Mouse (Mus musculus): ENCODE data around the gene Rad51b. TPM values are rescaled to one million over a fixed set of nuclear protein-coding genes. Genes with fewer than 3 reads are reported as not detected.

The Rad51b gene
- polyA plus RNA-seq, 1 experiment from 2014 or later: 4.9 TPM

DNA sequence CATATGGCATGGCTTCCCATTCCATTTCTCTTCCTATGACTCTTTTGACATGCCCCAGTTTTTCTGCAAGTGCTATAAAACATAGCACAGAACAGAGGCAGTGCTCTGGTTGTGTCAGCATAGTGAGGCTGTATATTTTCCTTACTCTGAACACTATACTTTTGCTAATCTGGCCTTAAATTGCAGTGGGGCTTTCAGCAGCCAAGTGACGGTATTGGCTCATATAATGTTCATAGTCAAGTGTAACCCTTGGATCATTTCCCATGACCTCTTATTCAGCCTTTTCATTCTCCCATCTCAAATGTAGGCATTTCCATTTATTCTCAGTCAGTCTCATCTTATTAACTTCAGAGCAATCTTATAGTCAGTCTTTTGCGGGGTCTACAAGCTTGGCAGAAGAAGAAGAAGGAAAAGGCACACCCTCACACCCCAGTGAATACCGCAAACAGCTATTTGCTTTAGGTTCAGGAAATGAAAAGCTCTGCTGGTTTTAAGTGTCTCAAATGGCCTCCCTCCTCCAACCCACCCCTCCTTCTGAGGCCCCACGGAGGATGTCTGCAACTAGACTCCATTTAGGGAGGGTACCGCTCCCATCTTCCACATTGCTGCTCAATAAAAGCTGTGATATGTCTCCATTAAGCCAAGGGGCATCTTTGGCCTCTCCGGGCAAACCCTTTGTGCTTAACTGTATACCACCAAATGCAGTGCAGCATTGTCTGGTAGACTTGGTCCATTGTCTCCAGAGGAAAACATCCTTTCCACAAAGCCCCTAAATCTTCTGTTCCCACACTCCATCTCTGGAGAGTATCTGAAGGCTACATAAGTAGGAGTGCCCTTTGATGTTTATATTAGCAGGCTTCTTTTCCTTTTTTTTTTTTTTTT, 277.3 kb downstream of the Rad51b start:
- WGBS: 68% methylated on average over 6 of the region's 6 CpGs
- ATAC-seq (replicated peaks; ENCODE audit: insufficient number of reproducible peaks, low FRiP score, low TSS enrichment, low read depth) (no peak), DNase-seq (ENCODE audit: low spot score) (no peak)
- Histone ChIP-seq H3K4me3 (ENCODE audit: low read depth, low read length) (no peak overlapping the region), H3K4me1 (ENCODE audit: control insufficient read depth, insufficient read depth, low read length) (no peaks in the 10 kb centered on the region; the same call in 1 of the 2 replicates), H3K4me2 (ENCODE audit: low read depth, low read length) (no peak overlapping the region), H3K27me3 (ENCODE audit: control insufficient read depth, insufficient read depth, low read length) (no peaks in the 10 kb centered on the region), H3K36me3 (replicated peaks; ENCODE audit: control insufficient read depth, insufficient read depth, low read depth, low read length) (no peaks in the 10 kb centered on the region), H3K9ac (replicated peaks; ENCODE audit: low read length) (no peak overlapping the region), H3K27ac (replicated peaks; ENCODE audit: low read depth, low read length) (no peak overlapping the region), H3K9me3 (replicated peaks; ENCODE audit: control insufficient read depth, low read length) (no peaks in the 10 kb centered on the region)

DNA sequence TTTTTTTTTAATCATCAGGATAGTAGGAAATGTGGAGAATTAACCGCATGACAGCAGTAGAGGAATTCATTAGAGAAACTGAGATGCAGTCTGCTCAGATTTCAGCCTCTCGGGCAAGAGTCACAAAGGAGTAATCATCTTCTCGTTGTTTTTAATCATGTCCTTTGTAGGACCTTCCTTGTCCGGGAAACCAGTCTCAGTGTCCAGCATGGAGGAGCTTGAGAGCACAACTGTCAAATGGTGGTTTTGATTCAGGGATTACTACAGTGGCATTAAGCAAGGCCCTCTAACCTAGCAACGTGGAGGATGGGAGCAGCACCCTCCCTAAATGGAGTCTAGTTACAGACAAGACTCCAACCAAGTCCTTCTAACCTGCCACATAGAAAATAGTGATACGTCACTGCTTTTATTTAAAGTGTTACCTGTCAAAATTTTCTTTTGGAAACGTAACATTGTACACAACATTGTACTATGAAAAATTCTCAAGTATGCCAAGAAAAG, 278.0 kb downstream of the Rad51b start:
- Histone ChIP-seq H3K4me2 (ENCODE audit: low read depth, low read length) (no peak overlapping the region), H3K4me1 (ENCODE audit: control insufficient read depth, insufficient read depth, low read length) (no peaks in the 10 kb centered on the region; the same call in 1 of the 2 replicates), H3K36me3 (replicated peaks; ENCODE audit: control insufficient read depth, insufficient read depth, low read depth, low read length) (no peaks in the 10 kb centered on the region), H3K4me3 (ENCODE audit: low read depth, low read length) (no peak overlapping the region), H3K9me3 (replicated peaks; ENCODE audit: control insufficient read depth, low read length) (no peaks in the 10 kb centered on the region), H3K9ac (replicated peaks; ENCODE audit: low read length) (no peak overlapping the region), H3K27ac (replicated peaks; ENCODE audit: low read depth, low read length) (no peak overlapping the region), H3K27me3 (ENCODE audit: control insufficient read depth, insufficient read depth, low read length) (no peaks in the 10 kb centered on the region)
- DNase-seq (ENCODE audit: low spot score): no peak
- ATAC-seq (replicated peaks; ENCODE audit: insufficient number of reproducible peaks, low FRiP score, low TSS enrichment, low read depth): no peak
- 61% methylated on average over 7 of the region's 7 CpGs for WGBS

DNA sequence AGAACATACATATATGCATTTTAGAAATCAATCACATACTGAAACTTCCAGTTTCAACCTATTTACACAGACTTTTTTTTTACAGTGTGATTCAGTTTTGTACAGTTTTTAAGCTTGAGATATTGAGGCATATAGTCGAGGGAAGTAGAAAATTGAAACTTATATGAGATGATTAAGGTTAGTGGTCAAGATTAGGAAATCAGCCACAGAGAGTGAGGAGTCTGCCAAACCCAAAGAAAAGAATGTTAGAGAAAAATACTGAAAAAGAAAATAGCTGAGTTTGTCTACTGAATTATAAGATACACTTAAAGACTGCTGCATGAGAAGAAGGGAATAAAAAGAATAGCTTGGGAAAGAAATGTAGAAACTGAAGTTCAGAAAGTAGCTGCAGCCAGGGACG, 280.4 kb downstream of the Rad51b start:
- Histone ChIP-seq H3K27ac (replicated peaks; ENCODE audit: low read depth, low read length) (no peak overlapping the region), H3K36me3 (replicated peaks; ENCODE audit: control insufficient read depth, insufficient read depth, low read depth, low read length) (no peaks in the 10 kb centered on the region), H3K9ac (replicated peaks; ENCODE audit: low read length) (no peak overlapping the region), H3K4me1 (ENCODE audit: control insufficient read depth, insufficient read depth, low read length) (no peaks in the 10 kb centered on the region; the same call in 1 of the 2 replicates), H3K4me3 (ENCODE audit: low read depth, low read length) (no peak overlapping the region), H3K27me3 (ENCODE audit: control insufficient read depth, insufficient read depth, low read length) (no peaks in the 10 kb centered on the region), H3K4me2 (ENCODE audit: low read depth, low read length) (no peak overlapping the region), H3K9me3 (replicated peaks; ENCODE audit: control insufficient read depth, low read length) (no peaks in the 10 kb centered on the region)
- no peak for DNase-seq (ENCODE audit: low spot score)
- 88% methylated on average over 2 of the region's 2 CpGs for WGBS
- ATAC-seq (replicated peaks; ENCODE audit: insufficient number of reproducible peaks, low FRiP score, low TSS enrichment, low read depth): no peak

DNA sequence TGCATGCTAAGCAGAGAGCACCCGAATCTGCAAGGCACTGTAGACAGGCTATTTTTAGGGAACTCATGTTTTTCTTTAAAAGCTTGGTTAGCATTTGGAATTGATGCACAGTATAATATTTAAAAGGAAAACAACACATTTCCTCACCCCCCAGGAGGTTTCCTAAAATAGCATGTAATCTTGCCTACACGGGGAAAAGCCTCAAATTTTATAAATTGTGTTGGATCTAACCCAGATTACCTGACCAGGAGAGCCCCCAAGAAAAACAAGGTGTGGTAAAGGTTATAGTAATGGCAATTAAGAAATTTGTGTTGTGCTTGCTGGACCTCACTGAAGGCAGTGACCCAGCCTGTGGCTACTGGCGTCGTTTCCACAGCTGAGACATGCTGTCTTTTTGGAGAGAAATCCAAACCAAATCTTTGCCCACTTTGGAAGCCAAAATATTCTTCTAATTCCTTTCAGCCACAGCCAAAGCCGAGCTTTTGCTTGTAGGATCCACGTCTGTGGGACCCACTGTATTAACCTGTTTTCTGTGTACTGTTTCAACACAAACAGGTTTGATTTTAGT, 282.0 kb downstream of the Rad51b start:
- Histone ChIP-seq H3K4me2 (ENCODE audit: low read depth, low read length) (no peak overlapping the region), H3K9me3 (replicated peaks; ENCODE audit: control insufficient read depth, low read length) (no peaks in the 10 kb centered on the region), H3K27me3 (ENCODE audit: control insufficient read depth, insufficient read depth, low read length) (no peaks in the 10 kb centered on the region), H3K27ac (replicated peaks; ENCODE audit: low read depth, low read length) (no peak overlapping the region), H3K9ac (replicated peaks; ENCODE audit: low read length) (no peak overlapping the region), H3K4me1 (ENCODE audit: control insufficient read depth, insufficient read depth, low read length) (no peaks in the 10 kb centered on the region; the same call in 1 of the 2 replicates), H3K36me3 (replicated peaks; ENCODE audit: control insufficient read depth, insufficient read depth, low read depth, low read length) (no peaks in the 10 kb centered on the region), H3K4me3 (ENCODE audit: low read depth, low read length) (no peak overlapping the region)
- whole genome bisulfite sequencing: 79% methylated on average over 6 of the region's 6 CpGs
- no peak for ATAC-seq (replicated peaks; ENCODE audit: insufficient number of reproducible peaks, low FRiP score, low TSS enrichment, low read depth)
- no peak for DNase-seq (ENCODE audit: low spot score)

DNA sequence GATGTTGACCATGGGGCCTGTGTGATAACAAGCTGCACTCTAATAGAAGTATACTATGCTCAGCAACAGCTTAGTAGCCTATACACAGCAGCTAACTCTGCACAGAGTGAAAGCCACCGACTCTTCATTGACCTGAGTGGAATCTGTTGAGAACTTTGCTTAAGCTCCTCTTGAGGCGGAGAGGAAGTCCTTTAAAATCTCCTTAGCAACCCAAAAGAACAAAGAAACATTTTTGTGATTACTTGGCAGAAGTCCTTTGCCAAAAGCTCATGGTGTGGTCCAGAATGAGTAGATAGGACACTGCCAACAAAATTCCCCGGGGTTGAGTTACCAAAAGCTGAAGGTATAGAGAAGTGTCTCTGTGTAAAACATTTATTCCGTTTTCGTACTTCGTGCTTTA, 282.8 kb downstream of the Rad51b start:
- H3K36me3 ChIP-seq (replicated peaks; ENCODE audit: control insufficient read depth, insufficient read depth, low read depth, low read length): no peaks in the 10 kb centered on the region
- DNase-seq (ENCODE audit: low spot score) (no peak), ATAC-seq (replicated peaks; ENCODE audit: insufficient number of reproducible peaks, low FRiP score, low TSS enrichment, low read depth) (no peak)
- 96% methylated on average over 6 of the region's 6 CpGs for WGBS
- no peaks in the 10 kb centered on the region for H3K27me3 ChIP-seq (ENCODE audit: control insufficient read depth, insufficient read depth, low read length)
- H3K4me1 ChIP-seq (ENCODE audit: control insufficient read depth, insufficient read depth, low read length): no peaks in the 10 kb centered on the region
- no peak overlapping the region for H3K4me3 ChIP-seq (ENCODE audit: low read depth, low read length)
- H3K9ac ChIP-seq (replicated peaks; ENCODE audit: low read length): no peak overlapping the region
- H3K27ac ChIP-seq (replicated peaks; ENCODE audit: low read depth, low read length): no peak overlapping the region
- H3K4me2 ChIP-seq (ENCODE audit: low read depth, low read length): no peak overlapping the region
- H3K9me3 ChIP-seq (replicated peaks; ENCODE audit: control insufficient read depth, low read length): no peaks in the 10 kb centered on the region

DNA sequence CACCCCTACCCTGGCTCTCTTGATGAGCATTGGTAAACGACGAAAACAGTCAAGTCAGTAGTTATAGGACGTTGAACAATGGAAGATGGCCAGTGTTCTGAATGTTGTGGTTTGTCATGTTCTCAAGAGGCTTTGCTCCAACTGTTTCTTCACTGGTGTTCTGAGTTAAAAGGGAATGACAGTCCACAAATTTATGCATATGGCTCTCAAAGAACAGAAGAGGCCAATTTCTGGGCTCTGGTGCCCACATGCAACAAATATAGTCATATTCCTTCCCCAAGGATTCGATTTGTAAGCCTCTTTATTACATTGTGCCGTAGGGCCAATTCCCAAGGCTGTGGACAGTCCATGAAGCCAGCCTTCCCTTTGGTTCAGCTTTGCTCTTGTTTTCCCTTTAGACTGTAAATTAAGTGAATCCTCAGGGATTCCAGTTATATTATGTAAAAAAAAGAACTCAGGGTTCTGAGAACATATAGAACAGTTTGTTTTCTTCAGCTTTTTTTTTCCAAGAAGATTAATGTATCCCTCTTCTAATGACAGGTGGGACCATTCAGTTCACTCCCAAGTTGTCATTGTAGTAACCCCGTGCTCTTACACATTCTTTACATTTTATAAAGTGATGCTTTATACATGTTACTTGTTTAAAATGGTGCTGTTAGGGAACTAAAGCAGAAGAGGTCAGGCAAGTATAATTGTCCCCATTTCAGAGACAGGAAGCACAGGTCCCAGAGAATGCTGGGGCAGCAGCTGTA, 287.6 kb downstream of the Rad51b start:
- H3K4me3 ChIP-seq (ENCODE audit: low read depth, low read length): no peak overlapping the region
- no peaks in the 10 kb centered on the region for H3K9me3 ChIP-seq (replicated peaks; ENCODE audit: control insufficient read depth, low read length)
- H3K9ac ChIP-seq (replicated peaks; ENCODE audit: low read length): no peak overlapping the region
- no peaks in the 10 kb centered on the region for H3K4me1 ChIP-seq (ENCODE audit: control insufficient read depth, insufficient read depth, low read length)
- H3K27ac ChIP-seq (replicated peaks; ENCODE audit: low read depth, low read length): no peak overlapping the region
- 90% methylated on average over 6 of the region's 6 CpGs for WGBS
- H3K36me3 ChIP-seq (replicated peaks; ENCODE audit: control insufficient read depth, insufficient read depth, low read depth, low read length): no peaks in the 10 kb centered on the region
- DNase-seq (ENCODE audit: low spot score) (no peak), ATAC-seq (replicated peaks; ENCODE audit: insufficient number of reproducible peaks, low FRiP score, low TSS enrichment, low read depth) (no peak)
- no peak overlapping the region for H3K4me2 ChIP-seq (ENCODE audit: low read depth, low read length)
- no peaks in the 10 kb centered on the region for H3K27me3 ChIP-seq (ENCODE audit: control insufficient read depth, insufficient read depth, low read length)

DNA sequence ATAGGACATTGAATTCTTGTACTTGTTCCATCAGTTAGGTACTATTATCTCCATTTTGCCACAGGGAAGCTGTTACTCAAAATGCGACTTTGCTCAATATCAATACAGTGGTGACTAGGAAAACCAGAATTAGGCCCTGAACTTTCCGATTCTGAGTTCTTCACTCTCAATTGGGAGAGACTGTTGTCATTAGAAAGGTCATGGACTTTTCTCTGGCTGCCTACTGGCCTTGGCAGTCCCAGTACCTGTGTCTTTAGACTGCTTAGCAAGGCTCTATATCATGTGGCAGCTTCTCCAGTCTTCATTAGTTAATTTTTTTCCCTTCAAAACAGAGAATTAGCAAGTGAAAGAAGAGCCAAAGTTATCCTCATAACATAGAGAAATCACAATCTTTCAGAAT, 288.3 kb downstream of the Rad51b start:
- no peak overlapping the region for H3K4me3 ChIP-seq (ENCODE audit: low read depth, low read length)
- 89% methylated on average over 2 of the region's 2 CpGs for WGBS
- H3K27me3 ChIP-seq (ENCODE audit: control insufficient read depth, insufficient read depth, low read length): no peaks in the 10 kb centered on the region
- ATAC-seq (replicated peaks; ENCODE audit: insufficient number of reproducible peaks, low FRiP score, low TSS enrichment, low read depth) (no peak), DNase-seq (ENCODE audit: low spot score) (no peak)
- H3K4me2 ChIP-seq (ENCODE audit: low read depth, low read length): no peak overlapping the region
- H3K27ac ChIP-seq (replicated peaks; ENCODE audit: low read depth, low read length): no peak overlapping the region
- H3K9me3 ChIP-seq (replicated peaks; ENCODE audit: control insufficient read depth, low read length): no peaks in the 10 kb centered on the region
- H3K4me1 ChIP-seq (ENCODE audit: control insufficient read depth, insufficient read depth, low read length): no peaks in the 10 kb centered on the region
- no peak overlapping the region for H3K9ac ChIP-seq (replicated peaks; ENCODE audit: low read length)
- H3K36me3 ChIP-seq (replicated peaks; ENCODE audit: control insufficient read depth, insufficient read depth, low read depth, low read length): no peaks in the 10 kb centered on the region

Measured in embryonic facial prominence, embryonic 11.5 days (tissue).